Mouse (Mus musculus) stomach, embryonic 14.5 days (tissue): ENCODE results near the gene Uspl1. TPM values are rescaled to one million over a fixed set of nuclear protein-coding genes. Genes with fewer than 3 reads are reported as not detected.

ENCODE experiments used
- ATAC-seq: fragments of 200-750 bp; cut with Nextera tagmentation; 2 replicates; pipeline ENCODE4 v1.8.0; 2017; ENCODE audit warnings: low read depth, moderate TSS enrichment; ENCODE audit not compliant: insufficient number of reproducible peaks, insufficient read depth, low FRiP score
- H3K27ac ChIP-seq: fragments of 300-500 bp; sonication (generic); 2 replicates; pipeline ENCODE4 v1.5.1; 2014; ENCODE audit warnings: mild to moderate bottlenecking, low read length, moderate library complexity, mixed read lengths
- H3K27me3 ChIP-seq: fragments of 300-500 bp; sonication (generic); 2 replicates; pipeline ENCODE4 v1.6.1; 2014; ENCODE audit warnings: low read length, control low read depth, mixed read lengths; ENCODE audit not compliant: control insufficient read depth, insufficient read depth
- H3K36me3 ChIP-seq: fragments of 300-500 bp; sonication (generic); 2 replicates; pipeline ENCODE4 v1.6.1; 2014; ENCODE audit warnings: mild to moderate bottlenecking, control low read depth, low read length, moderate library complexity, mixed read lengths; ENCODE audit not compliant: control insufficient read depth, insufficient read depth
- H3K4me1 ChIP-seq: fragments of 300-500 bp; sonication (generic); 2 replicates; pipeline ENCODE4 v1.6.1; 2014; ENCODE audit warnings: low read length, control low read depth, mixed read lengths; ENCODE audit not compliant: control insufficient read depth, insufficient read depth
- H3K4me2 ChIP-seq: fragments of 300-500 bp; sonication (generic); replicated peaks from 2 replicates; pipeline ENCODE4 v1.6.1; 2014; ENCODE audit warnings: low read depth, low read length, control low read depth
- H3K4me3 ChIP-seq: fragments of 300-500 bp; sonication (generic); 2 replicates; pipeline ENCODE4 v1.5.1; 2014; ENCODE audit warnings: low read depth, low read length, control low read depth
- H3K9ac ChIP-seq: fragments of 300-500 bp; sonication (generic); replicated peaks from 2 replicates; pipeline ENCODE4 v1.6.1; 2014; ENCODE audit warnings: low read depth, mild to moderate bottlenecking, control low read depth, low read length, moderate library complexity, mixed read lengths
- H3K9me3 ChIP-seq: fragments of 300-500 bp; sonication (generic); 2 replicates; pipeline ENCODE4 v1.6.1; 2016; ENCODE audit warnings: low read depth, low read length, control low read depth; ENCODE audit not compliant: control insufficient read depth
- WGBS: fragments of 180-500 bp; shearing (Covaris S2); extraction: QIAGEN DNeasy Blood & Tissue Kit; methylation state at CpG from one replicate; pipeline ENCODE4 v1.1.7; 2014; 5-methylcytosine and 5-hydroxymethylcytosine counted together
- microRNA-seq: library from miRNA; unstranded; fragments of <30 nt; microRNA quantifications from one replicate; pipeline ENCODE4, GENCODE M21; 2016
- polyA plus RNA-seq: library from polyadenylated mRNA; unstranded; fragments of >200 nt; fragmentation: Nextera tagmentation; extraction: Ambion mirVana; gene quantifications from 2 replicates; pipeline ENCODE4 v1.2.1, GENCODE M21; 2014

The Uspl1 gene
- polyA plus RNA-seq, 1 experiment from 2014 or later = 54.4 TPM

DNA sequence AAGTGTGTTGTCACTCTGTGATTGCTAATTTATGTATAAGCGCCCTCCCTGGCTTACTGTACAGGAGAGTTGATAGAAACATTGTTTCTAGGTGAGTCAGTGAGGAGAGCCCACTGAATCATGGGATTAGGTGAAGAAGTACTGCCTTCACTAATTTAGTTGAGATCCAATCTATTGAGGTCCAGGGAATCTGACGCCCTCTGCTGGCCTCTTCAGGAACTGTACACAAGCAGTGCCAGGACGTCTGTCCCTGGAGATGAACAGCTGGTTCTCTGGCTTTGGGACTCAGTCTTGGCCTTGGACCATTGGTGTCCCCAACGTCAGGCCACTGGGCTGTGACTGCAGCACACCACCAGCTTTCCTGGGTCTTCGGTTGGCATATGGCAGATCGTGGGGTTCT, 77.7 kb downstream of the Uspl1 start:
- Histone ChIP-seq H3K4me3 (no peak overlapping the region), H3K9ac (no peak overlapping the region), H3K4me1 (no peaks in the 10 kb centered on the region), H3K4me2 (no peak overlapping the region), H3K27me3 (no peaks in the 10 kb centered on the region), H3K9me3 (no peaks in the 10 kb centered on the region), H3K27ac (no peak overlapping the region), H3K36me3 (no peaks in the 10 kb centered on the region)
- no peak for ATAC-seq
- WGBS = 61% methylated on average over 6 of the region's 6 CpGs

DNA sequence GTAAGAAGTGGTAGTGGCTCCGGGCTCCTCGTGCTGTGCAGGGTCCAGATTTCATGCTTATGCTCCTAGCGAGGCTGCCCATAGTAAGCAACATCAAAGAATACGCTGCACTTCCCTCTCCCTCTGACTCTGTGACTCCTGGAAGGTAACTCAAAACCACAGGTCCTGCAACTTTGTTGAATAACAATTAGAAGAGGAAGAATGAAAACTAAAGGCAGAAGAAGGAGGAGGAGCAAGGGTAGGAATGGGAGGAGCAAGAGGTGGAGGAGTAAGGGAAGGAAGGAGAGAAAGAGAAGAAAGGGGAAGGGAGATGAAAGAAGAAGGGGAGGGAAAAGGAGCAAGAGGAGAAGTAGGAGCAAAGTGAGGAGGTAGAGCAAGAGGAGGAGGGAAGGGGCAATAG, 80.3 kb downstream of the Uspl1 start, which contains the start of gene Alox5ap:
Alox5ap (plus strand) TSS at position 363 of the 400 bp plus-strand sequence.
- no peak within 1 kb of the TSS for H3K27ac ChIP-seq
- H3K36me3 ChIP-seq = no peaks in the 10 kb centered on the region
- H3K4me1 ChIP-seq = no peaks in the 10 kb centered on the region
- H3K9me3 ChIP-seq = no peaks in the 10 kb centered on the region
- H3K9ac ChIP-seq = no peak within 1 kb of the TSS
- no peak for ATAC-seq
- no peak within 1 kb of the TSS for H3K4me3 ChIP-seq
- WGBS = 59% methylated on average over 4 of the region's 4 CpGs
- H3K4me2 ChIP-seq = no peak within 1 kb of the TSS
- no peaks in the 10 kb centered on the region for H3K27me3 ChIP-seq

DNA sequence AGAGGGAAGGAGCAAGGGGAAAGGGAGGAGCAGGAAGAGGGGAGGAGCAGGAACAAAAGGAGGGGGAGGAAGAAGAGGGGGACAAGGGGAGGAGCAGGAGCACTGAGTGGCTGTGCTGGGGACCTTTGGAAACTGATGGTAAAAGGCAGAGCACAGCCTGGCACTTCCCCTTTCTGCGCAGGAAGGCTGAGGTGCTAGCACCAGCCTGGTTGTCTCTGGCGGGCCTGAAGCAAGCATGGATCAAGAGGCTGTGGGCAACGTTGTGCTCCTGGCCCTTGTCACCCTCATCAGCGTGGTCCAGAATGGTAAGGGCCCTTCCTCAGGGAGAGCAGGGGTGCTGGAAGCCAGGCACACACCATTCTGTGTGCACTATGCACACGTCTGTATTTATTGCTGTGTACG, 80.7 kb downstream of the Uspl1 start:
- ATAC-seq = peak; percentile 26; the same call in 1 of the 2 replicates
- Histone ChIP-seq H3K36me3 (no peaks in the 10 kb centered on the region), H3K9ac (no peak overlapping the region), H3K4me3 (no peak overlapping the region), H3K9me3 (no peaks in the 10 kb centered on the region), H3K27me3 (no peaks in the 10 kb centered on the region), H3K4me2 (no peak overlapping the region), H3K4me1 (no peaks in the 10 kb centered on the region), H3K27ac (no peak overlapping the region)
- 49% methylated on average over 5 of the region's 6 CpGs for WGBS

Small RNA genes lying within 50 kb of the gene (microRNA-seq; reads per million reads assigned to microRNA genes)
- not detected for gene Gm24105

Other genes with a start within 250 kb of the Uspl1 start
- not detected in 2 replicates for gene Gm42791, start 189.2 kb upstream of the Uspl1 start, polyA plus RNA-seq
- 1,555 and 1,628 TPM in 2 replicates for gene Hmgb1, start 139 bp downstream of the Uspl1 start, polyA plus RNA-seq
- gene Alox5ap, start 80.4 kb downstream of the Uspl1 start, polyA plus RNA-seq = 11.2 and 11.6 TPM in 2 replicates
- 2.2 and 3.6 TPM in 2 replicates for gene Medag, start 227.4 kb downstream of the Uspl1 start, polyA plus RNA-seq